Mouse (Mus musculus) heart, embryonic 12.5 days (tissue): ENCODE results near the gene Gm10309. TPM values are rescaled to one million over a fixed set of nuclear protein-coding genes. Genes with fewer than 3 reads are reported as not detected.
A peak's percentile ranks its signal among the peaks of the same experiment; 100 is the strongest.

Experiments
- ATAC-seq: fragments of 200-750 bp; cut with Nextera tagmentation; 2 replicates; pipeline ENCODE4 v1.8.0; 2017; ENCODE audit warnings: moderate TSS enrichment, moderate library complexity; ENCODE audit not compliant: insufficient number of reproducible peaks, low FRiP score
- H3K27ac ChIP-seq: fragments of 300-500 bp; sonication (generic); 2 replicates; pipeline ENCODE4 v1.5.1; 2016; ENCODE audit warnings: mild to moderate bottlenecking, moderate library complexity; ENCODE audit not compliant: poor library complexity, severe bottlenecking
- H3K27me3 ChIP-seq: fragments of 300-500 bp; sonication (generic); replicated peaks from 2 replicates; pipeline ENCODE4 v1.6.1; 2016; ENCODE audit warnings: mild to moderate bottlenecking, moderate library complexity
- H3K36me3 ChIP-seq: fragments of 300-500 bp; sonication (generic); 2 replicates; pipeline ENCODE4 v1.6.1; 2016; ENCODE audit warnings: mild to moderate bottlenecking, moderate library complexity
- H3K4me1 ChIP-seq: fragments of 300-500 bp; sonication (generic); replicated peaks from 2 replicates; pipeline ENCODE4 v1.6.1; 2016; ENCODE audit warnings: mild to moderate bottlenecking
- H3K4me2 ChIP-seq: fragments of 300-500 bp; sonication (generic); 2 replicates; pipeline ENCODE4 v1.6.1; 2016; ENCODE audit warnings: mild to moderate bottlenecking, moderate library complexity
- H3K4me3 ChIP-seq: fragments of 300-500 bp; sonication (generic); 2 replicates; pipeline ENCODE4 v1.5.1; 2016; ENCODE audit warnings: mild to moderate bottlenecking
- H3K9ac ChIP-seq: fragments of 300-500 bp; sonication (generic); 2 replicates; pipeline ENCODE4 v1.6.1; 2016; ENCODE audit warnings: mild to moderate bottlenecking, moderate library complexity
- H3K9me3 ChIP-seq: fragments of 300-500 bp; sonication (generic); replicated peaks from 2 replicates; pipeline ENCODE4 v1.6.1; 2016; ENCODE audit warnings: mild to moderate bottlenecking, moderate library complexity
- WGBS: fragments of 180-500 bp; shearing (Covaris S2); methylation state at CpG from one replicate; pipeline ENCODE4 v1.1.7; 2016; 5-methylcytosine and 5-hydroxymethylcytosine counted together
- polyA plus RNA-seq: library from polyadenylated mRNA; unstranded; fragments of >200 nt; fragmentation: Nextera tagmentation; extraction: Ambion mirVana; gene quantifications from 2 replicates; pipeline ENCODE4 v1.2.1, GENCODE M21; 2016

Gene Gm10309
- polyA plus RNA-seq, 1 experiment from 2014 or later: 0.38 TPM

- no peaks in the 10 kb centered on the region for H3K9me3 ChIP-seq
- H3K27me3 ChIP-seq: no peaks in the 10 kb centered on the region
- 65% methylated on average over 13 of the region's 13 CpGs for WGBS
- H3K4me3 ChIP-seq: no peak overlapping the region
- no peak for ATAC-seq
- no peak overlapping the region for H3K9ac ChIP-seq
- H3K27ac ChIP-seq: peak overlapping the region; percentile 36; the same call in 1 of the 2 replicates
- H3K4me1 ChIP-seq: peaks cover 35% of the 10 kb centered on the region
- no peak overlapping the region for H3K4me2 ChIP-seq
- H3K36me3 ChIP-seq: no peaks in the 10 kb centered on the region; the same call in 1 of the 2 replicates
Observed at GRCm38 (mm10) chr17:86514974-86515620, 10.1 kb upstream of the Gm10309 start.

GRCm38 (mm10) chr17:86509871-86510270, 4.8 kb upstream of the Gm10309 start:
- H3K36me3 ChIP-seq: no peaks in the 10 kb centered on the region
- no peak overlapping the region for H3K4me2 ChIP-seq
- H3K27ac ChIP-seq: peak overlapping the region; percentile 36
- no peaks in the 10 kb centered on the region for H3K27me3 ChIP-seq
- no peak overlapping the region for H3K4me3 ChIP-seq
- H3K4me1 ChIP-seq: peaks cover 33% of the 10 kb centered on the region
- no peaks in the 10 kb centered on the region for H3K9me3 ChIP-seq
- 59% methylated on average over 5 of the region's 5 CpGs for WGBS
- no peak overlapping the region for H3K9ac ChIP-seq
- ATAC-seq: no peak

- Histone ChIP-seq H3K36me3 (no peaks in the 10 kb centered on the region), H3K4me3 (no peak overlapping the region), H3K27me3 (no peaks in the 10 kb centered on the region), H3K4me2 (no peak overlapping the region), H3K4me1 (peaks cover 24% of the 10 kb centered on the region), H3K27ac (no peak overlapping the region), H3K9me3 (no peaks in the 10 kb centered on the region), H3K9ac (no peak overlapping the region)
- 80% methylated on average over 3 of the region's 3 CpGs for WGBS
- no peak for ATAC-seq
Observed at GRCm38 (mm10) chr17:86508212-86508490, 3.1 kb upstream of the Gm10309 start.

- Histone ChIP-seq H3K4me2 (no peak overlapping the region), H3K9ac (no peak overlapping the region), H3K36me3 (peaks cover under 1% of the 10 kb centered on the region; the same call in 1 of the 2 replicates), H3K27ac (peak overlapping the region; percentile 65), H3K4me3 (no peak overlapping the region), H3K27me3 (no peaks in the 10 kb centered on the region), H3K9me3 (no peaks in the 10 kb centered on the region), H3K4me1 (peaks cover 21% of the 10 kb centered on the region)
- 64% methylated on average over 19 of the region's 19 CpGs for WGBS
- no peak for ATAC-seq
Observed at GRCm38 (mm10) chr17:86507342-86508211, 2.5 kb upstream of the Gm10309 start.

GRCm38 (mm10) chr17:86506881-86507280, 1.8 kb upstream of the Gm10309 start:
- Histone ChIP-seq H3K4me1 (peaks cover 20% of the 10 kb centered on the region), H3K27me3 (no peaks in the 10 kb centered on the region), H3K9ac (no peak overlapping the region), H3K27ac (peak overlapping the region; percentile 65), H3K36me3 (peaks cover 6% of the 10 kb centered on the region), H3K4me3 (no peak overlapping the region), H3K9me3 (no peaks in the 10 kb centered on the region), H3K4me2 (no peak overlapping the region)
- 69% methylated on average over 5 of the region's 5 CpGs for WGBS
- peak; percentile 46; the same call in 1 of the 2 replicates for ATAC-seq

- peaks cover 43% of the 10 kb centered on the region for H3K4me1 ChIP-seq
- no peaks in the 10 kb centered on the region for H3K9me3 ChIP-seq
- WGBS: 80% methylated on average over 9 of the region's 9 CpGs
- no peak overlapping the region for H3K27ac ChIP-seq
- ATAC-seq: no peak
- H3K27me3 ChIP-seq: no peaks in the 10 kb centered on the region
- no peak overlapping the region for H3K4me3 ChIP-seq
- peaks cover 19% of the 10 kb centered on the region for H3K36me3 ChIP-seq
- H3K9ac ChIP-seq: no peak overlapping the region
- H3K4me2 ChIP-seq: no peak overlapping the region
Observed at GRCm38 (mm10) chr17:86503208-86503897, 1.7 kb downstream of the Gm10309 start.

- Histone ChIP-seq H3K4me2 (no peak overlapping the region), H3K27me3 (no peaks in the 10 kb centered on the region), H3K4me1 (peaks cover 34% of the 10 kb centered on the region), H3K4me3 (no peak overlapping the region), H3K9ac (no peak overlapping the region), H3K9me3 (no peaks in the 10 kb centered on the region), H3K36me3 (peaks cover 21% of the 10 kb centered on the region), H3K27ac (no peak overlapping the region)
- ATAC-seq: no peak
- WGBS: 74% methylated on average over 4 of the region's 4 CpGs
Observed at GRCm38 (mm10) chr17:86501393-86501792, 3.6 kb downstream of the Gm10309 start.

- Histone ChIP-seq H3K4me3 (no peak overlapping the region), H3K4me2 (peak overlapping the region; percentile 18; the same call in 1 of the 2 replicates), H3K9ac (peak overlapping the region; percentile 28; the same call in 1 of the 2 replicates), H3K27ac (peak overlapping the region; percentile 87), H3K9me3 (no peaks in the 10 kb centered on the region), H3K4me1 (peaks cover 34% of the 10 kb centered on the region), H3K27me3 (no peaks in the 10 kb centered on the region), H3K36me3 (peaks cover 24% of the 10 kb centered on the region)
- 56% methylated on average over 15 of the region's 15 CpGs for WGBS
- ATAC-seq: peak; percentile 76
Observed at GRCm38 (mm10) chr17:86499359-86500045, 5.5 kb downstream of the Gm10309 start.

GRCm38 (mm10) chr17:86497302-86497701, 7.7 kb downstream of the Gm10309 start:
- WGBS: 88% methylated on average over 4 of the region's 4 CpGs
- H3K4me3 ChIP-seq: no peak overlapping the region
- H3K4me2 ChIP-seq: no peak overlapping the region
- peaks cover 29% of the 10 kb centered on the region for H3K4me1 ChIP-seq
- no peak for ATAC-seq
- no peak overlapping the region for H3K9ac ChIP-seq
- no peaks in the 10 kb centered on the region for H3K9me3 ChIP-seq
- H3K27ac ChIP-seq: no peak overlapping the region
- peaks cover 21% of the 10 kb centered on the region for H3K36me3 ChIP-seq
- no peaks in the 10 kb centered on the region for H3K27me3 ChIP-seq

- H3K9me3 ChIP-seq: no peaks in the 10 kb centered on the region
- 76% methylated on average over 9 of the region's 9 CpGs for WGBS
- H3K27me3 ChIP-seq: no peaks in the 10 kb centered on the region
- H3K4me2 ChIP-seq: no peak overlapping the region
- H3K9ac ChIP-seq: no peak overlapping the region
- no peak overlapping the region for H3K4me3 ChIP-seq
- no peak for ATAC-seq
- H3K4me1 ChIP-seq: peaks cover 37% of the 10 kb centered on the region
- peaks cover 16% of the 10 kb centered on the region for H3K36me3 ChIP-seq
- no peak overlapping the region for H3K27ac ChIP-seq
Observed at GRCm38 (mm10) chr17:86496123-86496771, 8.8 kb downstream of the Gm10309 start.
